Mouse (Mus musculus) heart, adult 2 months (tissue): ENCODE data around the gene Cntln. TPM values are rescaled to one million over a fixed set of nuclear protein-coding genes. Genes with fewer than 3 reads are reported as not detected.

Source experiments
- DNase-seq, 2 experiments: peaks; one replicate each; pipeline ENCODE4 v3.0.0; 2021
- H3K27ac ChIP-seq: fragments of 200-600 bp; 2 replicates; pipeline ENCODE4 v1.8.1; 2022
- H3K27me3 ChIP-seq: fragments of 200-500 bp; 2 replicates; pipeline ENCODE4 v1.6.1; 2012; ENCODE audit warnings: mild to moderate bottlenecking, low read length, inconsistent platforms, mixed read lengths; ENCODE audit not compliant: control insufficient read depth, insufficient read depth
- H3K36me3 ChIP-seq: fragments of 200-500 bp; 2 replicates; pipeline ENCODE4 v1.6.1; 2012; ENCODE audit warnings: low read length, inconsistent platforms; ENCODE audit not compliant: control insufficient read depth, insufficient read depth
- H3K4me1 ChIP-seq: fragments of 200-500 bp; 2 replicates; pipeline ENCODE4 v1.6.1; 2011; ENCODE audit warnings: low read length; ENCODE audit not compliant: control insufficient read depth, insufficient read depth
- H3K4me3 ChIP-seq: fragments of 200-600 bp; 2 replicates; pipeline ENCODE4 v1.8.1; 2022
- H3K79me2 ChIP-seq: fragments of 200-500 bp; replicated peaks from 2 replicates; pipeline ENCODE4 v1.6.1; 2012; ENCODE audit warnings: mild to moderate bottlenecking, inconsistent platforms, low read length, moderate library complexity, mixed read lengths; ENCODE audit not compliant: control insufficient read depth, insufficient read depth
- H3K9ac ChIP-seq: fragments of 200-500 bp; 2 replicates; pipeline ENCODE4 v1.6.1; 2012; ENCODE audit warnings: low read depth, mild to moderate bottlenecking, control low read depth, inconsistent platforms, low read length, mixed read lengths
- CTCF ChIP-seq: fragments of 200-600 bp; IDR thresholded peaks from 2 replicates; pipeline ENCODE4 v1.8.1; 2022; ENCODE audit warnings: antibody characterized with exemption, mild to moderate bottlenecking, moderate library complexity
- EP300 ChIP-seq: fragments of 200-500 bp; IDR thresholded peaks from 2 replicates; pipeline ENCODE4 v1.6.1; 2011; ENCODE audit warnings: low read depth, low read length, control low read depth; ENCODE audit not compliant: insufficient read depth
- POLR2A ChIP-seq: fragments of 200-500 bp; IDR thresholded peaks from 2 replicates; pipeline ENCODE4 v1.6.1; 2011; ENCODE audit warnings: mild to moderate bottlenecking, low read depth, low read length, control low read depth; ENCODE audit not compliant: insufficient read depth
- WGBS: fragments of 180-500 bp; shearing (Covaris S2); methylation state at CpG from one replicate; pipeline ENCODE4 v1.1.7; 2018; 5-methylcytosine and 5-hydroxymethylcytosine counted together
- intact Hi-C: fragments of 180-260 bp; cut with DNase I; formaldehyde crosslinking; loops from one replicate; pipeline ENCODE4 v1.15.1; 2025
- long read RNA-seq: library from polyadenylated mRNA; stranded (forward); transcript quantifications from one replicate; pipeline ENCODE4 v2.0.0, GENCODE M21; 2021
- polyA plus RNA-seq: library from polyadenylated mRNA; depleted of rRNA; stranded (reverse); fragments of >200 nt; gene quantifications from 2 replicates; pipeline ENCODE4 v1.2.3, GENCODE M21; 2012; rRNA removed
- total RNA-seq, 2 experiments: library from RNA; stranded (reverse); gene quantifications; 2 replicates each; pipeline ENCODE4 v1.2.3; 2021

Cntln gene
- total RNA-seq, result 1 to 10 TPM; 1.9 to 2.7 TPM
- 1.3 and 1.9 TPM in 2 replicates for polyA plus RNA-seq
- long read RNA-seq, result 0 reads

DNA sequence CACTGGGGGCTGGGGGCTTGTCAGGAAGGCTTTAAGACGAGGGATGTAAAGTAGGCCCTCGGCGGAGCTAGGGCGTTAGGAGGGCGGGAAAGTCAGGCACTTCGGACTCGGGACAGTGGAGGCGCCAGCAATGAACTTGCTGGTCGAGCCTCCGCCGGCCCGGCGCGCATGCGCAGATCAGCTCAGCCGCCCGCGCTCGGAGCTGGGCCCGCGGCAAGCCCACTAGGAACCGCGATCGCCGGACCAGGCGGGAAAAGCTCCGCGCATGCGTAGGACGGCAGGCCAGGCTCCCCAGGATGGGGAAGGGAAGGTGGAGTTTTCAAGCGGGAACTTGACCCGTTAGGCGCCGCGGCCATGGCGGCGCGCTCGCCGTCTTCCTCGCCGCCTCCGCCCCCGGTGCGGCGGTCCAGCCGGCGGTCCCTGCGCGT is at the start of gene Cntln:
Cntln (plus strand) TSS at position 199 of the 428 bp plus-strand sequence.
- H3K27me3 ChIP-seq, result no peaks in the 10 kb centered on the region
- H3K4me3 ChIP-seq, result peak within 1 kb of the TSS; percentile 71
- intact Hi-C loops, result no loop called here
- no peaks in the 10 kb centered on the region for H3K79me2 ChIP-seq
- peak; percentile 36; the same call in 1 of the 2 replicates for TF ChIP-seq POLR2A
- peak; percentile 55 for TF ChIP-seq CTCF
- TF ChIP-seq EP300, result no peak
- 2% methylated on average over 47 of the region's 50 CpGs for WGBS
- H3K4me1 ChIP-seq, result peaks cover 1% of the 10 kb centered on the region; the same call in 1 of the 2 replicates
- H3K27ac ChIP-seq, result peak within 1 kb of the TSS; percentile 93
- no peaks in the 10 kb centered on the region for H3K36me3 ChIP-seq
- DNase-seq, result peak; percentile 95 to 97
- peak within 1 kb of the TSS; percentile 89 for H3K9ac ChIP-seq

DNA sequence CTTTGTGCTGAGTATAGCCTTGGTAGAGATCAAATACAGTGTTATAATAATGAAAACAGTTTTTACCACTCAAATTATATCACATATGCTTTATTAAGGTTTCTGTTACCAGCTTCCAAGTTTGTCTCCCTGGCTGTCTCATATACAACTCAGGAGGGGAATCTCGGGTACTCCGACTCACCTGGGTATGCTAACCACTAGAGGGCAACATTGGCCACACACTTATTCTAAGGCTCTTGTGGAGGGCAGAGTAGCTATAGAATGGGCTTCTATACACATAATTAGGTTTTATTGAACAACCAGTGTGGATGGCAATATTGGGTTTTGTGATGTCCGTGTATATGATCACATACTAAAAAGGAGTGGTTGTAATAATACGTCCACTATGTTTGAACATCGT is 47.1 kb upstream of the Cntln start:
- H3K9ac ChIP-seq, result no peak overlapping the region
- H3K4me1 ChIP-seq, result no peaks in the 10 kb centered on the region
- no peak overlapping the region for H3K4me3 ChIP-seq
- no peak overlapping the region for H3K27ac ChIP-seq
- no peaks in the 10 kb centered on the region for H3K36me3 ChIP-seq
- intact Hi-C loops, result loop anchor here (10.0 kb wide), 1 partner anchor 258 kb away; no protein-coding TSS in a partner anchor
- H3K79me2 ChIP-seq, result no peaks in the 10 kb centered on the region
- WGBS, result 40% methylated on average over 5 of the region's 5 CpGs
- TF ChIP-seq POLR2A (no peak), CTCF (peak; percentile 67)
- no peak for DNase-seq
- H3K27me3 ChIP-seq, result no peaks in the 10 kb centered on the region

DNA sequence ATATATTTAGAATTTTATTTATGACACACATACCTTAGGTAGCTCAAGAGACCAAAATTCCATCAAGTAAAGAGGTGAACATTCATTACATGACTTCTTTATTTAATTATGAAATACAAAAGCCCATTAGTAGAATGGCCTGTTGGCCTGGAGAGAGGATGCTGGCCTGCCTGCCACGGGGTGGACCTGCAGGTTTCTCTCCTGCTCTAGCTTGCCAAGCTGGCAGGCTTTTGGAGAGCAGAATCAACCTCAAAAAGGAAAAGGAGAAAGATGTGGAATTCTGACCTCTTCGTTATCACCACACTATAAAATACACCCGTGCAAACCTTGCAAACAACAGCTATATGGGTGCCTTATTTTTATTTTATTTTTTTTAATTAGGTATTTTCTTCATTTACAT is 45.6 kb upstream of the Cntln start:
- 83% methylated on average over 3 of the region's 3 CpGs for WGBS
- no peak for DNase-seq
- Histone ChIP-seq H3K27ac (no peak overlapping the region), H3K79me2 (no peaks in the 10 kb centered on the region), H3K4me1 (no peaks in the 10 kb centered on the region), H3K36me3 (no peaks in the 10 kb centered on the region), H3K4me3 (no peak overlapping the region), H3K9ac (no peak overlapping the region), H3K27me3 (no peaks in the 10 kb centered on the region)
- intact Hi-C loops, result loop anchor here (10.0 kb wide), 1 partner anchor 256 kb away; no protein-coding TSS in a partner anchor
- TF ChIP-seq POLR2A (no peak), EP300 (no peak), CTCF (no peak)

DNA sequence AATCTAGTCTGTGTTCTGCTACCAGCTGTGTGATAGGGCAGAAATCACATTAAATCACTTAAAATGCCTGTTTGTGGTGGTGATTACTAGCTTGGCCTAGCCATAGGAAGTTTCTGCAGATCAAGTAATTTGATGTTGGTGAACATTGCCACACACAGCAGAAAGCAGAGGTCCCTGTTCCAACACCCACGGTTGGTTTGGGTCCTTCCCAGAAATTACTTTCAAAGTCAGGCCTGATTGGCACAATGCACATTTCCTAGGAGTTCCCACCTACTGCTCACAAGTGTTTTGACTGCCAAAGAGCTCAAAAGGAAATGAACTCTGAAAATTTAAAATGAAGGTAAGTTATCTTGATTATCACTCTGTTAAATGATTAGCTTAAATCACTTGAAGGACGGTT is 44.6 kb upstream of the Cntln start:
- TF ChIP-seq EP300, result no peak
- TF ChIP-seq POLR2A, result no peak
- no peak for TF ChIP-seq CTCF

DNA sequence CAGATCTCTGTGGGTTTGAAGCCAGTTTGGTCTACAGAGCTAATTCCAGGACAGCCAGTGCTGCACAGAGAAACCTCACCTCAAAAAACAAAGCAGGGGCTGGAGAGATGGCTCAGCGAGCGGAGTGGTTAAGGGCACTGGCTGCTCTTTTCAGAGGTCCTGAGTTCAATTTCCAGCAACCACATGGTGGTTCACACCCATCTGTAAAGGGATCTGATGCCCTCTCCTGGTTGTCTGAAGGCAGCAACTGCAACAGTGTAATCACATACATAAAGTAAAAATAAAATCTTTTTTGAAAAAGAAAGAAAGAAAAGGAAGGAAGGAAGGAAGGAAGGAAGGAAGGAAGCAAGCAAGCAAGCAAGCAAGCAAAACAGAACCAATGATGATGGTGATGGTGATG is 26.5 kb upstream of the Cntln start:
- TF ChIP-seq CTCF (peak; percentile 30; the same call in 1 of the 2 replicates), EP300 (no peak)
- no peak for DNase-seq
- whole genome bisulfite sequencing, result 77% methylated on average over 2 of the region's 2 CpGs
- Histone ChIP-seq H3K9ac (no peak overlapping the region), H3K27me3 (no peaks in the 10 kb centered on the region), H3K27ac (no peak overlapping the region), H3K36me3 (no peaks in the 10 kb centered on the region), H3K79me2 (no peaks in the 10 kb centered on the region), H3K4me1 (no peaks in the 10 kb centered on the region), H3K4me3 (no peak overlapping the region)
- intact Hi-C loops, result no loop called here

More for the DNA sequence above, 44.6 kb upstream of the Cntln start:
- Histone ChIP-seq H3K27ac (no peak overlapping the region), H3K4me3 (no peak overlapping the region), H3K27me3 (no peaks in the 10 kb centered on the region), H3K79me2 (no peaks in the 10 kb centered on the region), H3K4me1 (no peaks in the 10 kb centered on the region), H3K36me3 (no peaks in the 10 kb centered on the region), H3K9ac (no peak overlapping the region)
- 67% methylated on average over 2 of the region's 2 CpGs for WGBS
- intact Hi-C loops, result loop anchor here (10.0 kb wide), 1 partner anchor 255 kb away; no protein-coding TSS in a partner anchor
- DNase-seq, result no peak

DNA sequence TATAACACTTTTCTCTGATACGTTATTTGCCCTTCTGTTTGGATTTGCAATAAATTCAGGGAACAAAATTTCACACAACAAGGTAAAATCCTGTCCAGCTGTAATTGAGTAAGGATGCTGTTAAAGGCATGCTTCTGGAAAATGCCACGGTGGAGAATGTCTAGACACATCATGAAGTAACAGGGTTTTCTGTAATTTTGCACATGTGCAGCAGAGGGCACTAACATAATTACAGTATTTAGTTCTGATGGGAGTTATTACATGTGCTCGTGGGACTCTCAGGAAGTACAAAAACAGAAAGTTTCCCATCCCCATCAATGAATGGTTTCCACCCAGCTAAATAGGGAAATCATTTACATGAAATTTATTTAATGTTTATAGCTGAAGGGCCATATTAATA is 7.8 kb upstream of the Cntln start:
- intact Hi-C loops, result loop anchor here (1.0 to 2.0 kb wide), 2 partner anchors 74 to 220 kb away; no protein-coding TSS in a partner anchor
- Histone ChIP-seq H3K27me3 (no peaks in the 10 kb centered on the region), H3K27ac (no peak overlapping the region), H3K4me3 (no peak overlapping the region), H3K36me3 (no peaks in the 10 kb centered on the region), H3K4me1 (no peaks in the 10 kb centered on the region), H3K79me2 (no peaks in the 10 kb centered on the region), H3K9ac (no peak overlapping the region)
- TF ChIP-seq CTCF, result peak; percentile 83
- no peak for TF ChIP-seq EP300
- 30% methylated on average over 3 of the region's 3 CpGs for WGBS
- DNase-seq, result peak in 1 of 2 experiments; percentile 8
